Mouse (Mus musculus): ENCODE measurements at regions not wholly inside any gene's neighbourhood (a gene's known extent, or its start where the extent isn't known, plus 50 kb on each side); places are given as distances from the start of the nearest gene placed in this dataset.

- Histone ChIP-seq H3K4me2 (ENCODE audit: low read depth, low read length) (no peak overlapping the region), H3K9ac (ENCODE audit: low read depth, low read length) (no peak overlapping the region), H3K4me3 (ENCODE audit: low read length) (no peak overlapping the region), H3K4me1 (ENCODE audit: control insufficient read depth, insufficient read depth, low read length) (no peaks in the 10 kb centered on the region), H3K27ac (ENCODE audit: low read length) (no peak overlapping the region), H3K9me3 (ENCODE audit: control insufficient read depth, low read length) (no peaks in the 10 kb centered on the region), H3K27me3 (replicated peaks; ENCODE audit: control insufficient read depth, insufficient read depth, low read length) (no peaks in the 10 kb centered on the region), H3K36me3 (ENCODE audit: control insufficient read depth, insufficient read depth, low read length) (no peaks in the 10 kb centered on the region)
- ATAC-seq, result no peak
- WGBS, result 59% methylated on average over 5 of the region's 5 CpGs
Measured at GRCm38 (mm10) chr4:29091495-29092211, 278.7 kb downstream of the Epha7 start.

GRCm38 (mm10) chr4:29102373-29102772, 289.4 kb downstream of the Epha7 start:
- Histone ChIP-seq H3K9ac (ENCODE audit: low read depth, low read length) (no peak overlapping the region), H3K4me2 (ENCODE audit: low read depth, low read length) (no peak overlapping the region), H3K4me1 (ENCODE audit: control insufficient read depth, insufficient read depth, low read length) (no peaks in the 10 kb centered on the region), H3K9me3 (ENCODE audit: control insufficient read depth, low read length) (no peaks in the 10 kb centered on the region), H3K27ac (ENCODE audit: low read length) (no peak overlapping the region), H3K27me3 (replicated peaks; ENCODE audit: control insufficient read depth, insufficient read depth, low read length) (no peaks in the 10 kb centered on the region), H3K4me3 (ENCODE audit: low read length) (no peak overlapping the region), H3K36me3 (ENCODE audit: control insufficient read depth, insufficient read depth, low read length) (no peaks in the 10 kb centered on the region)
- WGBS, result 79% methylated on average over 2 of the region's 2 CpGs
- no peak for ATAC-seq

GRCm38 (mm10) chr4:29103414-29103813, 290.5 kb downstream of the Epha7 start:
- Histone ChIP-seq H3K9me3 (ENCODE audit: control insufficient read depth, low read length) (no peaks in the 10 kb centered on the region), H3K4me2 (ENCODE audit: low read depth, low read length) (no peak overlapping the region), H3K4me1 (ENCODE audit: control insufficient read depth, insufficient read depth, low read length) (no peaks in the 10 kb centered on the region), H3K27me3 (replicated peaks; ENCODE audit: control insufficient read depth, insufficient read depth, low read length) (no peaks in the 10 kb centered on the region), H3K36me3 (ENCODE audit: control insufficient read depth, insufficient read depth, low read length) (no peaks in the 10 kb centered on the region), H3K27ac (ENCODE audit: low read length) (no peak overlapping the region), H3K4me3 (ENCODE audit: low read length) (no peak overlapping the region), H3K9ac (ENCODE audit: low read depth, low read length) (no peak overlapping the region)
- WGBS, result 62% methylated on average over 1 of the region's 1 CpGs
- 0 out of 2 replicates have a peak, but pooled peaks have one; percentile 23 for ATAC-seq

GRCm38 (mm10) chr4:29112552-29112951, 299.6 kb downstream of the Epha7 start:
- no peak for ATAC-seq
- Histone ChIP-seq H3K27ac (ENCODE audit: low read length) (no peak overlapping the region), H3K27me3 (replicated peaks; ENCODE audit: control insufficient read depth, insufficient read depth, low read length) (no peaks in the 10 kb centered on the region), H3K4me2 (ENCODE audit: low read depth, low read length) (no peak overlapping the region), H3K4me1 (ENCODE audit: control insufficient read depth, insufficient read depth, low read length) (no peaks in the 10 kb centered on the region), H3K4me3 (ENCODE audit: low read length) (no peak overlapping the region), H3K9ac (ENCODE audit: low read depth, low read length) (no peak overlapping the region), H3K36me3 (ENCODE audit: control insufficient read depth, insufficient read depth, low read length) (no peaks in the 10 kb centered on the region), H3K9me3 (ENCODE audit: control insufficient read depth, low read length) (no peaks in the 10 kb centered on the region)
- WGBS, result 78% methylated on average over 2 of the region's 2 CpGs

GRCm38 (mm10) chr4:29117025-29117424, 304.1 kb downstream of the Epha7 start:
- Histone ChIP-seq H3K9me3 (ENCODE audit: control insufficient read depth, low read length) (no peaks in the 10 kb centered on the region), H3K4me2 (ENCODE audit: low read depth, low read length) (no peak overlapping the region), H3K36me3 (ENCODE audit: control insufficient read depth, insufficient read depth, low read length) (no peaks in the 10 kb centered on the region), H3K4me3 (ENCODE audit: low read length) (no peak overlapping the region), H3K27me3 (replicated peaks; ENCODE audit: control insufficient read depth, insufficient read depth, low read length) (no peaks in the 10 kb centered on the region), H3K27ac (ENCODE audit: low read length) (no peak overlapping the region), H3K4me1 (ENCODE audit: control insufficient read depth, insufficient read depth, low read length) (0 out of 2 replicates have a peak, but pooled peaks cover 2% of the 10 kb centered on the region), H3K9ac (ENCODE audit: low read depth, low read length) (no peak overlapping the region)
- no peak for ATAC-seq
- WGBS, result 89% methylated on average over 4 of the region's 4 CpGs

- ATAC-seq, result peak; percentile 55; the same call in 1 of the 2 replicates
- 41% methylated on average over 9 of the region's 9 CpGs for WGBS
Measured at GRCm38 (mm10) chr4:29117926-29118325, 305.0 kb downstream of the Epha7 start.

GRCm38 (mm10) chr4:29118679-29119479, 305.9 kb downstream of the Epha7 start:
- Histone ChIP-seq H3K9ac (ENCODE audit: low read depth, low read length) (no peak overlapping the region), H3K4me2 (ENCODE audit: low read depth, low read length) (no peak overlapping the region), H3K27me3 (replicated peaks; ENCODE audit: control insufficient read depth, insufficient read depth, low read length) (no peaks in the 10 kb centered on the region), H3K36me3 (ENCODE audit: control insufficient read depth, insufficient read depth, low read length) (no peaks in the 10 kb centered on the region), H3K27ac (ENCODE audit: low read length) (no peak overlapping the region), H3K4me3 (ENCODE audit: low read length) (no peak overlapping the region), H3K9me3 (ENCODE audit: control insufficient read depth, low read length) (no peaks in the 10 kb centered on the region), H3K4me1 (ENCODE audit: control insufficient read depth, insufficient read depth, low read length) (0 out of 2 replicates have a peak, but pooled peaks cover 2% of the 10 kb centered on the region)
- peak; percentile 87 for ATAC-seq
- WGBS, result 21% methylated on average over 7 of the region's 7 CpGs

More at GRCm38 (mm10) chr4:29117926-29118325, 305.0 kb downstream of the Epha7 start:
- no peaks in the 10 kb centered on the region for H3K36me3 ChIP-seq (ENCODE audit: control insufficient read depth, insufficient read depth, low read length)
- no peak overlapping the region for H3K9ac ChIP-seq (ENCODE audit: low read depth, low read length)
- 0 out of 2 replicates have a peak overlapping the region, but pooled peaks have one; percentile 14 for H3K27ac ChIP-seq (ENCODE audit: low read length)
- no peak overlapping the region for H3K4me3 ChIP-seq (ENCODE audit: low read length)
- H3K4me1 ChIP-seq (ENCODE audit: control insufficient read depth, insufficient read depth, low read length), result 0 out of 2 replicates have a peak, but pooled peaks cover 2% of the 10 kb centered on the region
- H3K27me3 ChIP-seq (replicated peaks; ENCODE audit: control insufficient read depth, insufficient read depth, low read length), result no peaks in the 10 kb centered on the region
- H3K4me2 ChIP-seq (ENCODE audit: low read depth, low read length), result no peak overlapping the region
- H3K9me3 ChIP-seq (ENCODE audit: control insufficient read depth, low read length), result no peaks in the 10 kb centered on the region

GRCm38 (mm10) chr4:29119480-29120153, 306.7 kb downstream of the Epha7 start:
- H3K9me3 ChIP-seq (ENCODE audit: control insufficient read depth, low read length), result no peaks in the 10 kb centered on the region
- no peaks in the 10 kb centered on the region for H3K27me3 ChIP-seq (replicated peaks; ENCODE audit: control insufficient read depth, insufficient read depth, low read length)
- H3K36me3 ChIP-seq (ENCODE audit: control insufficient read depth, insufficient read depth, low read length), result no peaks in the 10 kb centered on the region
- H3K4me1 ChIP-seq (ENCODE audit: control insufficient read depth, insufficient read depth, low read length), result 0 out of 2 replicates have a peak, but pooled peaks cover 2% of the 10 kb centered on the region
- H3K27ac ChIP-seq (ENCODE audit: low read length), result no peak overlapping the region
- H3K4me3 ChIP-seq (ENCODE audit: low read length), result no peak overlapping the region
- H3K4me2 ChIP-seq (ENCODE audit: low read depth, low read length), result no peak overlapping the region
- H3K9ac ChIP-seq (ENCODE audit: low read depth, low read length), result no peak overlapping the region
- 68% methylated on average over 9 of the region's 9 CpGs for WGBS
- ATAC-seq, result no peak

All from intestine, embryonic 16.5 days (tissue).